Mouse (Mus musculus) liver, embryonic 14.5 days (tissue): Measurements from ENCODE around the gene Oas1e.

Source experiments
- CTCF ChIP-seq: IDR thresholded peaks from 2 replicates; pipeline ENCODE4 v1.5.1; 2016; ENCODE audit warnings: antibody characterized with exemption, low read depth, control low read depth
- EP300 ChIP-seq: IDR thresholded peaks from 2 replicates; pipeline ENCODE4 v1.6.1; 2016; ENCODE audit warnings: antibody characterized with exemption, low read depth

- no peak for TF ChIP-seq CTCF
- no peak for TF ChIP-seq EP300
These were observed 35.7 kb upstream of the Oas1e start for GRCm38 (mm10) chr5:120831031-120831430.
